Mouse (Mus musculus): ENCODE results near the gene Dnah3.

Dnah3 gene

GRCm38 (mm10) chr7:120054016-120054415 is 41.1 kb downstream of the Dnah3 start:
- no peak for DNase-seq (ENCODE audit: low spot score)

- DNase-seq (ENCODE audit: low spot score), result no peak
These were observed 44.6 kb downstream of the Dnah3 start for GRCm38 (mm10) chr7:120050447-120050846.

- no peak for DNase-seq (ENCODE audit: low spot score)
These were observed 51.1 kb downstream of the Dnah3 start for GRCm38 (mm10) chr7:120043990-120044389.

- DNase-seq (ENCODE audit: low spot score), result no peak
These were observed 58.7 kb downstream of the Dnah3 start for GRCm38 (mm10) chr7:120036422-120036821.

GRCm38 (mm10) chr7:120034996-120035395 is 60.1 kb downstream of the Dnah3 start:
- no peak for DNase-seq (ENCODE audit: low spot score)

- DNase-seq (ENCODE audit: low spot score), result no peak
These were observed 60.5 kb downstream of the Dnah3 start for GRCm38 (mm10) chr7:120034566-120034965.

GRCm38 (mm10) chr7:120028669-120029068 is 66.4 kb downstream of the Dnah3 start:
- no peak for DNase-seq (ENCODE audit: low spot score)

- no peak for DNase-seq (ENCODE audit: low spot score)
These were observed 98.0 kb downstream of the Dnah3 start for GRCm38 (mm10) chr7:119997066-119997465.

GRCm38 (mm10) chr7:119985279-119985912 is 109.7 kb downstream of the Dnah3 start:
- no peak for DNase-seq (ENCODE audit: low spot score)

- no peak for DNase-seq (ENCODE audit: low spot score)
These were observed 114.9 kb downstream of the Dnah3 start for GRCm38 (mm10) chr7:119980170-119980569.

- DNase-seq (ENCODE audit: low spot score), result no peak
These were observed 116.5 kb downstream of the Dnah3 start for GRCm38 (mm10) chr7:119978576-119978975.

- DNase-seq (ENCODE audit: low spot score), result no peak
These were observed 117.5 kb downstream of the Dnah3 start for GRCm38 (mm10) chr7:119977574-119977973.

GRCm38 (mm10) chr7:119976256-119976655 is 118.8 kb downstream of the Dnah3 start:
- DNase-seq (ENCODE audit: low spot score), result no peak

GRCm38 (mm10) chr7:119974214-119974613 is 120.9 kb downstream of the Dnah3 start:
- DNase-seq (ENCODE audit: low spot score), result no peak

- no peak for DNase-seq (ENCODE audit: low spot score)
These were observed 125.8 kb downstream of the Dnah3 start for GRCm38 (mm10) chr7:119969320-119969719.

- no peak for DNase-seq (ENCODE audit: low spot score)
These were observed 129.3 kb downstream of the Dnah3 start for GRCm38 (mm10) chr7:119965651-119966395.

GRCm38 (mm10) chr7:119965205-119965604 is 129.9 kb downstream of the Dnah3 start:
- DNase-seq (ENCODE audit: low spot score), result no peak

- no peak for DNase-seq (ENCODE audit: low spot score)
These were observed 134.0 kb downstream of the Dnah3 start for GRCm38 (mm10) chr7:119961107-119961506.

GRCm38 (mm10) chr7:119960546-119960945 is 134.5 kb downstream of the Dnah3 start:
- no peak for DNase-seq (ENCODE audit: low spot score)

GRCm38 (mm10) chr7:119960006-119960405 is 135.1 kb downstream of the Dnah3 start:
- DNase-seq (ENCODE audit: low spot score), result no peak

- DNase-seq (ENCODE audit: low spot score), result no peak
These were observed 135.6 kb downstream of the Dnah3 start for GRCm38 (mm10) chr7:119959491-119959890.

- DNase-seq (ENCODE audit: low spot score), result no peak
These were observed 136.0 kb downstream of the Dnah3 start for GRCm38 (mm10) chr7:119959091-119959490.

- no peak for DNase-seq (ENCODE audit: low spot score)
These were observed 137.7 kb downstream of the Dnah3 start for GRCm38 (mm10) chr7:119957421-119957820.

- DNase-seq (ENCODE audit: low spot score), result no peak
These were observed 141.0 kb downstream of the Dnah3 start for GRCm38 (mm10) chr7:119954047-119954446.
